Mouse (Mus musculus) neural tube, embryonic 15.5 days (tissue): Measurements from ENCODE around the gene Sh3bp4. TPM values are rescaled to one million over a fixed set of nuclear protein-coding genes. Genes with fewer than 3 reads are reported as not detected.

Source experiments
- ATAC-seq: fragments of 200-750 bp; cut with Nextera tagmentation; 2 replicates; pipeline ENCODE4 v1.8.0; 2017; ENCODE audit warnings: mild to moderate bottlenecking, moderate TSS enrichment, moderate library complexity; ENCODE audit not compliant: low FRiP score
- H3K27ac ChIP-seq: fragments of 300-500 bp; sonication (generic); replicated peaks from 2 replicates; pipeline ENCODE4 v1.5.1; 2015; ENCODE audit warnings: mild to moderate bottlenecking, inconsistent platforms
- H3K27me3 ChIP-seq: fragments of 300-500 bp; sonication (generic); replicated peaks from 2 replicates; pipeline ENCODE4 v1.6.1; 2015; ENCODE audit warnings: inconsistent platforms
- H3K36me3 ChIP-seq: fragments of 300-500 bp; sonication (generic); 2 replicates; pipeline ENCODE4 v1.6.1; 2015; ENCODE audit warnings: inconsistent platforms
- H3K4me1 ChIP-seq: fragments of 300-500 bp; sonication (generic); 2 replicates; pipeline ENCODE4 v1.6.1; 2015; ENCODE audit warnings: inconsistent platforms
- H3K4me2 ChIP-seq: fragments of 300-500 bp; sonication (generic); 2 replicates; pipeline ENCODE4 v1.6.1; 2015; ENCODE audit warnings: inconsistent platforms, mild to moderate bottlenecking, moderate library complexity
- H3K4me3 ChIP-seq: fragments of 300-500 bp; sonication (generic); replicated peaks from 2 replicates; pipeline ENCODE4 v1.5.1; 2015; ENCODE audit warnings: mild to moderate bottlenecking, inconsistent platforms
- H3K9ac ChIP-seq: fragments of 300-500 bp; sonication (generic); replicated peaks from 2 replicates; pipeline ENCODE4 v1.6.1; 2015; ENCODE audit warnings: mild to moderate bottlenecking, inconsistent platforms
- H3K9me3 ChIP-seq: fragments of 300-500 bp; sonication (generic); replicated peaks from 2 replicates; pipeline ENCODE4 v1.6.1; 2016; ENCODE audit warnings: inconsistent platforms
- WGBS: fragments of 180-500 bp; shearing (Covaris S2); methylation state at CpG from one replicate; pipeline ENCODE4 v1.1.7; 2015; ENCODE audit warnings: mixed read lengths; 5-methylcytosine and 5-hydroxymethylcytosine counted together
- polyA plus RNA-seq: library from polyadenylated mRNA; unstranded; fragments of >200 nt; fragmentation: Nextera tagmentation; extraction: Ambion mirVana; gene quantifications from 2 replicates; pipeline ENCODE4 v1.2.1, GENCODE M21; 2015

Gene Sh3bp4
- polyA plus RNA-seq, 1 experiment from 2014 or later = 14.2 TPM

DNA sequence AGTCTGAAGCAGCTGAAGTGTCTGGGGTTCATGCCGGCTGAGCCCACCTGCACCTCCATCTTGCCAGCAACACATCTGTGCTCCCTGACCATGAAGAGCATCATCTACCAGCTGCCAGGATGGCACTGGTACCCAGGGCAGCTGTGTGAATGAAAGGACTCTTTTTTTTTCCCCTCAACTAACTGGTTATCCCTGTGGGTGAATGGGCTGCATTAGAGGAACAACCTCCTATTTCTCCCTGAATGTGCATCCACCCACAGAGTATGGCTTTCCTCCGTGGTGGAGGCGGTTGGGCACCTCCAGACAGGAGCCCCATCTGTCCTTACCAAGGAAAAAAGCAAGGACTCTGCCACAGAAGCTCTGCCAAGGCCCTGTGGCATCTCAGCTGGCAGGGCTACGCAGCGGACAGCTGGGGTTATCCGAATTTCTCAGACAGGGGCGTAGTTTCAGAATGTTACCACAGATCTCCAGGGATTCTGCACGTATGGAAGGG, 101.1 kb downstream of the Sh3bp4 start:
- Histone ChIP-seq H3K4me2 (no peak overlapping the region), H3K4me1 (0 out of 2 replicates have a peak, but pooled peaks cover 6% of the 10 kb centered on the region), H3K4me3 (no peak overlapping the region), H3K9me3 (no peaks in the 10 kb centered on the region), H3K27me3 (no peaks in the 10 kb centered on the region), H3K9ac (no peak overlapping the region), H3K36me3 (no peaks in the 10 kb centered on the region), H3K27ac (no peak overlapping the region; the same call in 1 of the 2 replicates)
- ATAC-seq = 0 out of 2 replicates have a peak, but pooled peaks have one; percentile 38
- WGBS = 46% methylated on average over 8 of the region's 8 CpGs

DNA sequence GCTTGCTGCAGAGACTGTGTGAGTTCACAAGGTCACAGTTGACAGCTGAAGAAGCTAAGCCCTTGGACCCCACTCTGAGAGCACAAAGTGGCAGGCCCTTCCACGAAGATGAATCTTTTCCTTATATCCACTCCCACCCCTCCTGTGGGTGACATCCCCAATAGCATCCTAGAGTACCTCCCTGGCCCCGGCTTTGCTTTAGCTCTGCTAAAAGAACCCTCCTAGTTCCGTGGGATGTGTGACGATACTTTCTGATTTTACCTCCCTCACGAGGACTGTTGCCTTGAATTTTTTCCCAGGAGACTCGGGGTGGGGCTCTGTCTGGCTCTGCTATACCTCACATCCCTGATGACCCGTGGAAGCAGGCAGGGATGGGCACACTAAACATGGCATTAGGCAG, 104.4 kb downstream of the Sh3bp4 start:
- no peaks in the 10 kb centered on the region for H3K4me1 ChIP-seq
- H3K4me3 ChIP-seq = no peak overlapping the region
- no peak for ATAC-seq
- no peaks in the 10 kb centered on the region for H3K36me3 ChIP-seq
- no peak overlapping the region for H3K27ac ChIP-seq
- H3K9ac ChIP-seq = no peak overlapping the region
- no peaks in the 10 kb centered on the region for H3K9me3 ChIP-seq
- no peak overlapping the region for H3K4me2 ChIP-seq
- 72% methylated on average over 7 of the region's 7 CpGs for WGBS
- H3K27me3 ChIP-seq = no peaks in the 10 kb centered on the region

DNA sequence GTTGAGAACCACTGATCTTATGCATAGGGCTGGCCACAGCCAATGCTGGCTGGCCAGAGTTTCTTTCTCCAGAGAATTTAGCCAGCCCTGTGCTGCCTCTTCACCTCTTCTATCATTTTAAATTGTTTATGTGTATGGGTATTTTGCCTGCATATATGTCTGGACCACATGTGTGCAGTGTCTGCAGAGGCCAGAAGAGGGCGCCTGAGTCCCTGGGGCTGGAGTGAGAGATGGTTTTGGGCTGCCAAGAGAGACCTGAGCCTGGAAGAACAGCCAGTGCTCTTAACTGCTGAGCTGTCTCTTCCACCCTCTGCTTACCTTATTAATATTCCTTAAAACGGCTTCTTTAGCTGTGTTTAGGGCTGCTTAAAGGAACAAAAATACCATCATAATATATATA, 105.1 kb downstream of the Sh3bp4 start:
- H3K4me2 ChIP-seq = no peak overlapping the region
- no peaks in the 10 kb centered on the region for H3K27me3 ChIP-seq
- WGBS = 62% methylated on average over 2 of the region's 2 CpGs
- H3K9ac ChIP-seq = no peak overlapping the region
- H3K9me3 ChIP-seq = no peaks in the 10 kb centered on the region
- H3K4me3 ChIP-seq = no peak overlapping the region
- no peaks in the 10 kb centered on the region for H3K4me1 ChIP-seq
- H3K36me3 ChIP-seq = no peaks in the 10 kb centered on the region
- ATAC-seq = no peak
- no peak overlapping the region for H3K27ac ChIP-seq

DNA sequence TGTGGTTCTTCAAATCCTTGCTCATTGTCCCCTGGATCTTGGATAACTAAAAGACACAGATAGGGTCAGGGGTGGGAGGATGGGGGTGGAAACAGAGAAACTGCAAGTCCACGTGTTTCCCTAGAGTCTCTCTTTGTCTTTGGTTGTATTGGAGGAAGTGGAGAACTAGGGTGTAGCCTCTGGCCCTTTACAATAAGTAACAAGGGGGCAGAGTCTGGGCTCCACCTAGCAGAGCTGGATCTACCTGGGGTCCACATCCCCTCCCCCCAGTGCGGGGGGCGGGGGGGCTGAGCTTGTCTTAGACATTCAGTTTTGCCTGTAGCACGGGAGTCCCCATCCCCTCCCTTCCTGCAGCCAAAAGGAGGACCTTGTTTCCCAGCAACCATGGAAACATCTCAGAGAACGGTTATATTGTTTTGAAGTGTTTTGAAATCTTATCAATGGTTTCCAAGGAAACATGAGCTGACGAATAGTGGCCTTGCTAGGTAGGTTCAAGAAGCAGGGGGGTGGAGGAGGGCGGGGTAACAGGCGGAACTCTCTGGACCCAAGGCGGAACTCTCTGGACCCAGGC, 113.1 kb downstream of the Sh3bp4 start:
- Histone ChIP-seq H3K4me1 (peaks cover 16% of the 10 kb centered on the region), H3K27me3 (no peaks in the 10 kb centered on the region), H3K9me3 (no peaks in the 10 kb centered on the region), H3K9ac (no peak overlapping the region), H3K4me3 (no peak overlapping the region), H3K4me2 (peak overlapping the region; percentile 15; the same call in 1 of the 2 replicates), H3K27ac (no peak overlapping the region), H3K36me3 (no peaks in the 10 kb centered on the region)
- 12% methylated on average over 9 of the region's 9 CpGs for WGBS
- 0 out of 2 replicates have a peak, but pooled peaks have one; percentile 28 for ATAC-seq

DNA sequence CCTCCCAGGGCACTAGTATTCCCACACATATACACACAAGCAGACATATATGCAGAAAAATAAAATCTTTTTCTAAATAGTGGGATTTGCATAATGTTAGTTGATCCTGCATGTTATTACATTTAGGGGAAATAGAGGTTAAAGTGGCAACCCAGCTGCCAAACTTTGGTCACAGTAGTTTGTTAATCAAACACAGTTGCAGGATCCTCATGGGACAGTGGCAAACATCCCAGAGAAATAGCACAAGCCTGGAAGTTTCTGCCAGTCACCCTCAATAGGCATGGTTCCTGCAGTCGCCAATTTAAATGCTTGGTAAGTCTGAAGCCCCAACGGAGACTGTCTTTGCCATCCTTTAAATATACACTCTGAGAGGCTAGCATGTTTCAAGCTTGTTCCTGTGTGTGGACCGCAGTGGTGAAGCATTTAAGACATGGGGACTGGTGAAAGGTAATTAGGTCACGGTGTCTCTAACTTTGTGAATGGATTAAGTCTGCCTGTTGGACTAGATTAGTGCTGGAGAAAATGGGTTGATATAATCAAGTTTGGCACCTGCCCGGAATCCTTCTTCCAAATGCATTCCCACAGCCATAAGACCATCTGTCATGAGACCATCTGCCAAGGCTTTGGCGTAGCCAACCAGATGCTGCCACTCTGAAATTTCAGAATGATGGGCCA, 114.0 kb downstream of the Sh3bp4 start:
- Histone ChIP-seq H3K4me1 (peaks cover 16% of the 10 kb centered on the region), H3K4me3 (no peak overlapping the region), H3K27me3 (no peaks in the 10 kb centered on the region), H3K4me2 (no peak overlapping the region), H3K27ac (no peak overlapping the region), H3K9ac (no peak overlapping the region), H3K36me3 (no peaks in the 10 kb centered on the region), H3K9me3 (no peaks in the 10 kb centered on the region)
- no peak for ATAC-seq
- WGBS = 66% methylated on average over 6 of the region's 6 CpGs

DNA sequence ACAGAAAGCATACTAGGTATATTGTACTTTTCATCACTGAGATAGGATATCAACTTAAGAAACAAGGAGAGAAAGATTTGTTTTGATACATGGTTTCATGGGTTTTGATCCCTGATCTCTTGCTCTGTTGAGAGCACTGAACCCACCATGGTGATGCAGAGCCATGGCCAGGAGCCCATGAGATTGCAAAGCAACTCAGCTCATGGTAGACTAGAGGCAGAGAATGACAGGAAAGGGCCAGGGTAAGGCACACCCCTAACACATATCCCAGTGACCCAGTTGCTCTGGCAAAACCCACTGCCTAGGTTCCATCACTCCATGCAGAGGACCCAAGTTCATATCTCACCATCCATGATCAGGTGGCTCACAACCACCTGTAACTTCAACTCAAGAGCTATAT, 114.6 kb downstream of the Sh3bp4 start:
- Histone ChIP-seq H3K9ac (no peak overlapping the region), H3K27ac (no peak overlapping the region), H3K9me3 (no peaks in the 10 kb centered on the region), H3K27me3 (no peaks in the 10 kb centered on the region), H3K4me2 (no peak overlapping the region), H3K4me1 (peaks cover 16% of the 10 kb centered on the region), H3K4me3 (no peak overlapping the region), H3K36me3 (no peaks in the 10 kb centered on the region)
- ATAC-seq = no peak

DNA sequence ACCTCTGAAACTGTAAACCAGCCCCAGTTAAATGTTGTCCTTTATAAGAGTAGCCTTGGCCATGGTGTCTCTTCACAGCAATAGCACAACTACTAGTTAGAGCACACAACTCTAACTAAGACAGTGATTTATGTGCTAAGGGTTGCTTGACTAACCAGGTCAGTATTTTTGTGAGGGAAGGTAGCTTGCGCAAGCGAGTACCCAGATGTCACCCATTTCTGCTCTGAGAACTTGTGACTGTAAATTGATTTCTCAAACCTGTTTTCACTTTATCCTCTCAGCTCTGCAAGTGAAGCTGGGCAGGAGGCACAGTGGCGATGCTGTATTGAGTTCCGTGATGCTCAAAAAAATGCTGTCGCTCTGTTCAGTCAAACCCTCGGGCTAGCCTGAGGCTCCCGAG, 117.2 kb downstream of the Sh3bp4 start:
- Histone ChIP-seq H3K4me3 (no peak overlapping the region), H3K4me1 (peaks cover 19% of the 10 kb centered on the region), H3K9ac (no peak overlapping the region), H3K27me3 (no peaks in the 10 kb centered on the region), H3K27ac (no peak overlapping the region), H3K4me2 (no peak overlapping the region), H3K9me3 (no peaks in the 10 kb centered on the region), H3K36me3 (no peaks in the 10 kb centered on the region)
- 95% methylated on average over 7 of the region's 7 CpGs for WGBS
- no peak for ATAC-seq

DNA sequence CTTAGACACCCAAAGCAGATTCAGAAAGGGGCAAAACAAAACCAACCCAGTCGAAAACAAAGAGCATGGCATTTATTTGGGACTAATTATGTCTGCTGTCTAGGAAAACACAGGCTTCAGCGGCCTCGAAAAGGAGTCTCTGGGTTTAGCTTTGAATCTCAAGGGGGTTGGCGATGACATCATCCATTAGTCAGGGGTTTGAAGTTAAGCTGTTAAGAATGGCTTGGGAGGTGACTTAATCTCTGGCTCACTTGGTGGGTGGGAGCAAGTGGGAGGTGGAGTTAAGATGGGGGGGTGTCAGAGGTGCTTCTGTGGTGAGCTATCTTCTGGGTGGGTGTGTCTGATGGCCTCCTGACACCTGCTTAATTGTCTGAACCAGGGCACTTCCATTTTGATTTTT, 117.9 kb downstream of the Sh3bp4 start:
- Histone ChIP-seq H3K36me3 (no peaks in the 10 kb centered on the region), H3K4me2 (no peak overlapping the region), H3K4me3 (no peak overlapping the region), H3K27me3 (no peaks in the 10 kb centered on the region), H3K27ac (no peak overlapping the region), H3K9ac (no peak overlapping the region), H3K9me3 (no peaks in the 10 kb centered on the region), H3K4me1 (peaks cover 16% of the 10 kb centered on the region)
- ATAC-seq = no peak
- WGBS = 46% methylated on average over 4 of the region's 4 CpGs

DNA sequence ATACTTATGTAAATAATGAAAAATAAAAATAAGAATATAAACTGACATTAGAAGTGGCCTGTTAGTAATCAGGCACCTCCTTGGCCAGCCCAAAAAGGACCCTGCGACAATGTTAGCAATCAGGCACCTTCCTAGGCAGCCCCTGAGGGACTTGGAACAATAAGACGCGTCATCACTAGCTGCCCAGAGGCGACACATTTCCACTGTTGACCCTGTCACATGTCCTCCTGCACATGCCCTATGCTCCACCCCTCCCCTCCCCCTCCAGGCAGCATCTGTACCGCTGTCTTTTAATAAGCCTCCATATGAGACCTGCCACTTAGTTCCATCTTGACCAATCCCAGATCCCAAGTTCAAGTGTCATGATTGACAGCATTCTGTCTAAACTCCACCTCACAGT, 119.0 kb downstream of the Sh3bp4 start:
- H3K36me3 ChIP-seq = no peaks in the 10 kb centered on the region
- no peak for ATAC-seq
- 45% methylated on average over 5 of the region's 5 CpGs for WGBS

DNA sequence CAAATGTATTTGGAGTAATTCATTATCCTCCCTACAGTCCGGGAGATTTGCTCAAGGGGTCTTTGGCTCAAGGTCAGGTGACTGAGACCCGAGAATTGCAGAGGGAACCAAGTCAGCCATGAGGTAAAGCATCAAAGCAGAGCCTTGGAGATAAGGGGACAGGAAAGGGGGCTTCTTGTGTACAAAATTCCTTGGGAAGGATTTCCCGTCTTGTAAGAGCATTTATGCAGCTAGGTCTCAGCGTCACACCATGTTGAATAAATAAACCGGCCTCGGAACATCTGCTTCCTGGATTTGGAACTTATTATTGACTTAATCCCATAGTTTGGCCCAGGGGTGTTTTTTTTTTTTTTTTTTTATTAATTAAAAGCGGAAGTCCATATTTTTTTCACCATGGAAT, 120.4 kb downstream of the Sh3bp4 start:
- no peak for ATAC-seq
- H3K27ac ChIP-seq = peak overlapping the region; percentile 48; the same call in 1 of the 2 replicates

More for the DNA sequence above, 119.0 kb downstream of the Sh3bp4 start:
- Histone ChIP-seq H3K4me1 (peaks cover 4% of the 10 kb centered on the region), H3K9me3 (no peaks in the 10 kb centered on the region), H3K27ac (no peak overlapping the region), H3K27me3 (no peaks in the 10 kb centered on the region), H3K4me2 (no peak overlapping the region), H3K4me3 (no peak overlapping the region), H3K9ac (no peak overlapping the region)

DNA sequence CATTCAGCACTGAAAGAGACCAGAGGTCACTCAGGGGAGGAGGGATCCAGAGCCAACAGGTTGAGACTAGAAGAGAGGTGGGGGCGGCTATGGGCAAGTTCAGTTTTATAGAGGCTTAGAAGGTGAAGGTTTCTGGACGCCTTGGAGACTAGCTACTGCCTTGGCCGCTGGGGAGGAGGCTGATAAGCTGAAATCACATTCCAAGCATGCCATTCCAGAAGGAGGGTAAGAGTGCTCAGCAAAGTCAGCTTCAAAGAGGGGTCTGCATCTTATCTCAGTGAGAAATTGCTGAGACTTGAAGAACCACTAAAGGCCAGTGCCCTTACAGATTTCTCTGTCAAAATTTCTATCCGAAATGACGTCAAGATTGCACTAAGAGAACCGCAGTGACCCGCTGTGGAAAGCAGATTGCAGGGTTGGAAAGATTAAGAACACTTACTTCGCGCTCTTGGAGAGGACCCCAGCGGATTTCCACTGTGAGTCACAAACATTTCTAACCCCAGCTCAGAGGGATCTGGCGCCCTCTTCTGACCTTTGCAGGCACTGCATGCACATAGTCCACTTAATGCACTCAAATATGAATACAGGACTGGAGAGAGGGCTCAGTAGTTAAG, 121.0 kb downstream of the Sh3bp4 start:
- Histone ChIP-seq H3K4me1 (peaks cover 3% of the 10 kb centered on the region), H3K27me3 (no peaks in the 10 kb centered on the region), H3K36me3 (no peaks in the 10 kb centered on the region), H3K4me3 (no peak overlapping the region), H3K4me2 (no peak overlapping the region), H3K27ac (no peak overlapping the region), H3K9me3 (no peaks in the 10 kb centered on the region), H3K9ac (no peak overlapping the region)
- ATAC-seq = no peak
- 27% methylated on average over 11 of the region's 11 CpGs for WGBS

More for the DNA sequence above, 120.4 kb downstream of the Sh3bp4 start:
- Histone ChIP-seq H3K27me3 (no peaks in the 10 kb centered on the region), H3K4me3 (no peak overlapping the region), H3K9me3 (no peaks in the 10 kb centered on the region), H3K4me1 (peaks cover 3% of the 10 kb centered on the region), H3K4me2 (no peak overlapping the region), H3K9ac (no peak overlapping the region), H3K36me3 (no peaks in the 10 kb centered on the region)
- 46% methylated on average over 7 of the region's 7 CpGs for WGBS
